Mouse (Mus musculus): ENCODE results near the gene Smco2. TPM values are rescaled to one million over a fixed set of nuclear protein-coding genes. Genes with fewer than 3 reads are reported as not detected.

Smco2 gene
- polyA plus RNA-seq, 1 experiment from 2014 or later = not detected

- H3K27me3 ChIP-seq (replicated peaks; ENCODE audit: control insufficient read depth, insufficient read depth, low read length) = no peaks in the 10 kb centered on the region
- no peak overlapping the region for H3K9ac ChIP-seq (ENCODE audit: low read length)
- H3K9me3 ChIP-seq (replicated peaks; ENCODE audit: control insufficient read depth, low read length) = no peaks in the 10 kb centered on the region
- no peak overlapping the region for H3K4me3 ChIP-seq (ENCODE audit: low read depth, low read length)
- no peaks in the 10 kb centered on the region for H3K36me3 ChIP-seq (ENCODE audit: control insufficient read depth, insufficient read depth, low read length)
- WGBS = 73% methylated on average over 6 of the region's 6 CpGs
- H3K4me1 ChIP-seq (ENCODE audit: control insufficient read depth, insufficient read depth, low read length) = no peaks in the 10 kb centered on the region
- no peak overlapping the region for H3K27ac ChIP-seq (ENCODE audit: low read depth, low read length)
- peak; percentile 82 for DNase-seq (ENCODE audit: low spot score)
- ATAC-seq = peak; percentile 72
- no peak overlapping the region for H3K4me2 ChIP-seq (ENCODE audit: low read length)
Measured at GRCm38 (mm10) chr6:146833485-146834314, 16.2 kb upstream of the Smco2 start.

DNA sequence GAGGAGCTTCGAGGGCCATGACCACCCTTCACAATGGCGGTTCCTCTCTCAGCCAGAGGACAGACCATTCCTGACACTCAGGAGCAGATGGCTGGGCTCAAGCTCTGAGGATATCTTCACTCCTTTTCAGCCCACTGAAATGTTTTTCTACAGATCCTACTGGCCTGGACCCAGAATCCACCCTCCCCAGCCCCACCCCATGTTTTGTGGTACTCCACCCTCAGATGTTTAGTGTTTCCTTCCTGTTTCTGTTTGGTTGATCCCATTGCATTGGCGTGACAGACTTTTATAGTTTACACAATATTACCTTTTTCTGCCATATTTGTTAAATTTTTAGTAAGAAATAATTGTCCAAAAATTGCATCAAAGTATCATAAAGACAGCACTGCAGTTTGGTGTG is 15.6 kb upstream of the Smco2 start:
- ATAC-seq (no peak), DNase-seq (ENCODE audit: low spot score) (no peak)
- no peak overlapping the region for H3K27ac ChIP-seq (ENCODE audit: low read depth, low read length)
- H3K36me3 ChIP-seq (ENCODE audit: control insufficient read depth, insufficient read depth, low read length) = no peaks in the 10 kb centered on the region
- no peaks in the 10 kb centered on the region for H3K4me1 ChIP-seq (ENCODE audit: control insufficient read depth, insufficient read depth, low read length)
- no peak overlapping the region for H3K9ac ChIP-seq (ENCODE audit: low read length)
- H3K4me3 ChIP-seq (ENCODE audit: low read depth, low read length) = no peak overlapping the region
- H3K4me2 ChIP-seq (ENCODE audit: low read length) = no peak overlapping the region
- no peaks in the 10 kb centered on the region for H3K27me3 ChIP-seq (replicated peaks; ENCODE audit: control insufficient read depth, insufficient read depth, low read length)
- H3K9me3 ChIP-seq (replicated peaks; ENCODE audit: control insufficient read depth, low read length) = no peaks in the 10 kb centered on the region
- WGBS = 89% methylated on average over 3 of the region's 3 CpGs

DNA sequence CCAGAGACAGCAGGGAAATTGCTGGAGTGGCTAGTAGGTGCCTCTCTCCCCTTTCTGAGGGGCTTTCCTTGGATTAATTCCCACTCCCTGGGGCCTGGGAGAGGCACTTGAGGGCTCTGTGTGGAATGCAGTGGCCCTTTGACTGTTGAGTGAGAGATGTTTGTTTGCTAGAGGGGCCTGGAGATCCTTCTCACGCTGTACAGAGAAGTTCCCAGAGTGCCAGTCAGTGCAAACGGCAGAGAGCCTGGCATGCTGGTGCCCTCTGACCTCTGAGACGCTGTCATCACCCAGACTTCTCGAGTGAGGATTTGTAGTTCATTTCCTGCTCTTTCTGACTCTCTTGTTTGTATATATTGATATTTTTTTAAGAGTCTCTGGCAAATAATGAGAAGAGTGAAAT is 14.1 kb upstream of the Smco2 start:
- 58% methylated on average over 4 of the region's 4 CpGs for WGBS
- no peak overlapping the region for H3K27ac ChIP-seq (ENCODE audit: low read depth, low read length)

GRCm38 (mm10) chr6:146837316-146837715 is 12.6 kb upstream of the Smco2 start:
- WGBS = 74% methylated on average over 7 of the region's 7 CpGs
- H3K4me2 ChIP-seq (ENCODE audit: low read length) = no peak overlapping the region
- no peak for ATAC-seq
- H3K27me3 ChIP-seq (replicated peaks; ENCODE audit: control insufficient read depth, insufficient read depth, low read length) = no peaks in the 10 kb centered on the region
- H3K36me3 ChIP-seq (ENCODE audit: control insufficient read depth, insufficient read depth, low read length) = no peaks in the 10 kb centered on the region
- H3K27ac ChIP-seq (ENCODE audit: low read depth, low read length) = no peak overlapping the region
- no peaks in the 10 kb centered on the region for H3K9me3 ChIP-seq (replicated peaks; ENCODE audit: control insufficient read depth, low read length)
- H3K9ac ChIP-seq (ENCODE audit: low read length) = no peak overlapping the region
- no peak overlapping the region for H3K4me3 ChIP-seq (ENCODE audit: low read depth, low read length)
- H3K4me1 ChIP-seq (ENCODE audit: control insufficient read depth, insufficient read depth, low read length) = no peaks in the 10 kb centered on the region
- DNase-seq (ENCODE audit: low spot score) = no peak

More for the DNA sequence above, 14.1 kb upstream of the Smco2 start:
- no peak for DNase-seq (ENCODE audit: low spot score)
- Histone ChIP-seq H3K27me3 (replicated peaks; ENCODE audit: control insufficient read depth, insufficient read depth, low read length) (no peaks in the 10 kb centered on the region), H3K4me3 (ENCODE audit: low read depth, low read length) (no peak overlapping the region), H3K9ac (ENCODE audit: low read length) (no peak overlapping the region), H3K4me2 (ENCODE audit: low read length) (no peak overlapping the region), H3K4me1 (ENCODE audit: control insufficient read depth, insufficient read depth, low read length) (no peaks in the 10 kb centered on the region), H3K36me3 (ENCODE audit: control insufficient read depth, insufficient read depth, low read length) (no peaks in the 10 kb centered on the region), H3K9me3 (replicated peaks; ENCODE audit: control insufficient read depth, low read length) (no peaks in the 10 kb centered on the region)
- no peak for ATAC-seq

- no peak for ATAC-seq
Measured at GRCm38 (mm10) chr6:146838366-146838765, 11.5 kb upstream of the Smco2 start.

DNA sequence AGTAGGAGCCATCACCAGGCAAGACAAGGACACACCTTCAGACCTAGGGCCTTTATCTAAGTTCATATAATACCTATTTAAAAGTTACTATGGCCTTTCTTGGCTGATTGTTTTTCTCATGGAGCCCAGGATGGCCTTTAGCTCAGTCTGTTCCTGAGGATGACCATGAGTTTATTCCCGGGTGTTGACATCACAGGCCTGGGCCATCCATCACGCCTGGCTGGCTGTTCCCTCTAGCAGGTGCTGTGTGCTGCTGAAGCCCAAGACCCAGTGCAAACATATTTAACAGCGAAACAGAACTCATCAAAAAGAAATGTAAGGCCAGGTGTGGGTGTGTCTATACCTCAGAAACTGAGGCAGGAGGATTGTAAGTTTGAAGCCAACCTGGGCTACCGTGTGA is 11.0 kb upstream of the Smco2 start:
- Histone ChIP-seq H3K27me3 (replicated peaks; ENCODE audit: control insufficient read depth, insufficient read depth, low read length) (no peaks in the 10 kb centered on the region), H3K4me3 (ENCODE audit: low read depth, low read length) (no peak overlapping the region), H3K9me3 (replicated peaks; ENCODE audit: control insufficient read depth, low read length) (no peaks in the 10 kb centered on the region), H3K4me1 (ENCODE audit: control insufficient read depth, insufficient read depth, low read length) (no peaks in the 10 kb centered on the region), H3K36me3 (ENCODE audit: control insufficient read depth, insufficient read depth, low read length) (no peaks in the 10 kb centered on the region), H3K4me2 (ENCODE audit: low read length) (no peak overlapping the region), H3K9ac (ENCODE audit: low read length) (no peak overlapping the region), H3K27ac (ENCODE audit: low read depth, low read length) (no peak overlapping the region)
- no peak for ATAC-seq
- 94% methylated on average over 4 of the region's 4 CpGs for WGBS
- DNase-seq (ENCODE audit: low spot score) = no peak

More at GRCm38 (mm10) chr6:146838366-146838765, 11.5 kb upstream of the Smco2 start:
- Histone ChIP-seq H3K36me3 (ENCODE audit: control insufficient read depth, insufficient read depth, low read length) (no peaks in the 10 kb centered on the region), H3K4me3 (ENCODE audit: low read depth, low read length) (no peak overlapping the region), H3K4me2 (ENCODE audit: low read length) (no peak overlapping the region), H3K9me3 (replicated peaks; ENCODE audit: control insufficient read depth, low read length) (no peaks in the 10 kb centered on the region), H3K27ac (ENCODE audit: low read depth, low read length) (no peak overlapping the region), H3K4me1 (ENCODE audit: control insufficient read depth, insufficient read depth, low read length) (no peaks in the 10 kb centered on the region), H3K9ac (ENCODE audit: low read length) (no peak overlapping the region), H3K27me3 (replicated peaks; ENCODE audit: control insufficient read depth, insufficient read depth, low read length) (no peaks in the 10 kb centered on the region)
- no peak for DNase-seq (ENCODE audit: low spot score)
- WGBS = 93% methylated on average over 5 of the region's 5 CpGs

DNA sequence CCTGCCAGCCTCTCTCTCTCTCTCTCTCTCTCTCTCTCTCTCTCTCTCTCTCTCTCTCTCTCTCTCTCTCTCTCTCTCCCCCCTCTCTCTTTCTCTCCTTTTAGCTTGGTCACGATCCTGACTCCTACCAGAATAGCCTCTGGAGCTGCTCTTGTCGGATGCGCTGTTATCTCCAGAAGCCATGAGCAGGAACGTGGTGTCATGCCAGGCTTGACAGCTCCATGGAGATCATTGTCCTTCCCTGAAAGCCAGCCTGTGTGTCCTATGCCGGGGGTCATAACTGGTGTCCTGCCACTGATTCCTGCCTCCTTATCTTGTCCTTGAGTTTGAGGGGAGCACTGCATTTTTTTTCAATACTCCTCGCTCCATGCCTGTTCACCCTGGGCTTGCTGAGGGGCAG is 5.0 kb upstream of the Smco2 start:
- Histone ChIP-seq H3K27ac (ENCODE audit: low read depth, low read length) (no peak overlapping the region), H3K36me3 (ENCODE audit: control insufficient read depth, insufficient read depth, low read length) (no peaks in the 10 kb centered on the region), H3K9ac (ENCODE audit: low read length) (no peak overlapping the region), H3K9me3 (replicated peaks; ENCODE audit: control insufficient read depth, low read length) (no peaks in the 10 kb centered on the region), H3K27me3 (replicated peaks; ENCODE audit: control insufficient read depth, insufficient read depth, low read length) (no peaks in the 10 kb centered on the region), H3K4me3 (ENCODE audit: low read depth, low read length) (no peak overlapping the region), H3K4me1 (ENCODE audit: control insufficient read depth, insufficient read depth, low read length) (no peaks in the 10 kb centered on the region), H3K4me2 (ENCODE audit: low read length) (no peak overlapping the region)
- ATAC-seq (no peak), DNase-seq (ENCODE audit: low spot score) (no peak)
- 90% methylated on average over 6 of the region's 6 CpGs for WGBS

GRCm38 (mm10) chr6:146845347-146845746 is 4.6 kb upstream of the Smco2 start:
- DNase-seq (ENCODE audit: low spot score) = no peak

GRCm38 (mm10) chr6:146845961-146846750 is 3.7 kb upstream of the Smco2 start:
- DNase-seq (ENCODE audit: low spot score) (no peak), ATAC-seq (no peak)
- no peak overlapping the region for H3K4me2 ChIP-seq (ENCODE audit: low read length)
- H3K4me3 ChIP-seq (ENCODE audit: low read depth, low read length) = no peak overlapping the region
- no peaks in the 10 kb centered on the region for H3K9me3 ChIP-seq (replicated peaks; ENCODE audit: control insufficient read depth, low read length)
- WGBS = 86% methylated on average over 15 of the region's 15 CpGs
- no peaks in the 10 kb centered on the region for H3K4me1 ChIP-seq (ENCODE audit: control insufficient read depth, insufficient read depth, low read length)
- H3K9ac ChIP-seq (ENCODE audit: low read length) = no peak overlapping the region
- no peak overlapping the region for H3K27ac ChIP-seq (ENCODE audit: low read depth, low read length)
- H3K27me3 ChIP-seq (replicated peaks; ENCODE audit: control insufficient read depth, insufficient read depth, low read length) = no peaks in the 10 kb centered on the region
- no peaks in the 10 kb centered on the region for H3K36me3 ChIP-seq (ENCODE audit: control insufficient read depth, insufficient read depth, low read length)

More at GRCm38 (mm10) chr6:146845347-146845746, 4.6 kb upstream of the Smco2 start:
- 63% methylated on average over 5 of the region's 5 CpGs for WGBS
- no peaks in the 10 kb centered on the region for H3K36me3 ChIP-seq (ENCODE audit: control insufficient read depth, insufficient read depth, low read length)
- no peaks in the 10 kb centered on the region for H3K27me3 ChIP-seq (replicated peaks; ENCODE audit: control insufficient read depth, insufficient read depth, low read length)
- no peak for ATAC-seq
- H3K4me3 ChIP-seq (ENCODE audit: low read depth, low read length) = no peak overlapping the region
- H3K9ac ChIP-seq (ENCODE audit: low read length) = no peak overlapping the region
- no peaks in the 10 kb centered on the region for H3K4me1 ChIP-seq (ENCODE audit: control insufficient read depth, insufficient read depth, low read length)
- H3K27ac ChIP-seq (ENCODE audit: low read depth, low read length) = no peak overlapping the region
- H3K9me3 ChIP-seq (replicated peaks; ENCODE audit: control insufficient read depth, low read length) = no peaks in the 10 kb centered on the region
- H3K4me2 ChIP-seq (ENCODE audit: low read length) = no peak overlapping the region

All from forebrain, embryonic 14.5 days (tissue).